Mouse (Mus musculus) kidney, adult 2 months (tissue): ENCODE data around the gene Slpi.
A peak's percentile ranks its signal among the peaks of the same experiment; 100 is the strongest.

ENCODE experiments used
- CTCF ChIP-seq: fragments of 200-500 bp; conservative IDR thresholded peaks from 2 replicates; pipeline ENCODE4 v1.5.1; 2011; ENCODE audit warnings: low read depth, mild to moderate bottlenecking, control low read depth, low read length, moderate library complexity, mixed read lengths; ENCODE audit not compliant: insufficient read depth, insufficient read length
- POLR2A ChIP-seq: fragments of 200-500 bp; IDR thresholded peaks from one replicate; pipeline ENCODE4 v1.6.1; 2011; ENCODE audit warnings: low read depth, low read length, control low read depth

GRCm38 (mm10) chr2:164402906-164403305, 14.0 kb upstream of the Slpi start, which contains the start of gene Rbpjl:
- TF ChIP-seq POLR2A (no peak), CTCF (peak; percentile 81)
